Mouse (Mus musculus) frontal cortex, postnatal 10 days (tissue): ENCODE measurements around the gene BC147527.
"Not testable (repeated sequence)": the region's sequence is repeated elsewhere in the genome, so short reads cannot be mapped to it uniquely, and the experiment has no call there.

Experiments used
- DNase-seq, 2 experiments: peaks; one replicate each; pipeline ENCODE4 v3.0.0; 2022; ENCODE audit warnings: low spot score in 2 of 2, mixed read lengths in 1 of 2

BC147527 gene

DNA sequence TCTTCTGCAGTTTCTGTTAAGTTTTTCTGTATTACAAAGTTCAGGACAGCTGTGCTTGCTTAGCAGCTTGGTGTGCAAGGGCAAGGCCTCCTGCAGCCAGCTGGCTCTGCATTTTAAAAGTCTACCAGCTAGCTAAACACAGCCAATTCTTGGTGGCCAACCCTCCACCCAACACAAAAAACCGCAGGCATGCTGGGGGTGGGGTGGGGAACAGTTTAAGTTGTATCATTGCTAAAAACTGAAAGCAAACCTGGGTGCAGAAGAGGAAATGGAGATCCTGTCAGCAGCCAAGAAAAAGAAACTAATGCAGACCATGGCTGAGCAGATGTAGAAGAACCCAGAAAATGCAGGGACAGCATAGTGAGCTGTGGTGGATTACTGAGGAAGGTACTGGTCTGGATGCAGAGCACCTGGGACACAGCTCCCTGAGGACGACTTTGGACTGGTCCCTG lies at the start of gene BC147527:
Gene BC147527, plus strand, starts transcription at position 402 of the 452 bp plus-strand sequence.
- DNase-seq, result no peak

- DNase-seq, result not testable (repeated sequence)
Measured at GRCm38 (mm10) chr13:120251208-120251924, 48.8 kb upstream of the BC147527 start.

DNA sequence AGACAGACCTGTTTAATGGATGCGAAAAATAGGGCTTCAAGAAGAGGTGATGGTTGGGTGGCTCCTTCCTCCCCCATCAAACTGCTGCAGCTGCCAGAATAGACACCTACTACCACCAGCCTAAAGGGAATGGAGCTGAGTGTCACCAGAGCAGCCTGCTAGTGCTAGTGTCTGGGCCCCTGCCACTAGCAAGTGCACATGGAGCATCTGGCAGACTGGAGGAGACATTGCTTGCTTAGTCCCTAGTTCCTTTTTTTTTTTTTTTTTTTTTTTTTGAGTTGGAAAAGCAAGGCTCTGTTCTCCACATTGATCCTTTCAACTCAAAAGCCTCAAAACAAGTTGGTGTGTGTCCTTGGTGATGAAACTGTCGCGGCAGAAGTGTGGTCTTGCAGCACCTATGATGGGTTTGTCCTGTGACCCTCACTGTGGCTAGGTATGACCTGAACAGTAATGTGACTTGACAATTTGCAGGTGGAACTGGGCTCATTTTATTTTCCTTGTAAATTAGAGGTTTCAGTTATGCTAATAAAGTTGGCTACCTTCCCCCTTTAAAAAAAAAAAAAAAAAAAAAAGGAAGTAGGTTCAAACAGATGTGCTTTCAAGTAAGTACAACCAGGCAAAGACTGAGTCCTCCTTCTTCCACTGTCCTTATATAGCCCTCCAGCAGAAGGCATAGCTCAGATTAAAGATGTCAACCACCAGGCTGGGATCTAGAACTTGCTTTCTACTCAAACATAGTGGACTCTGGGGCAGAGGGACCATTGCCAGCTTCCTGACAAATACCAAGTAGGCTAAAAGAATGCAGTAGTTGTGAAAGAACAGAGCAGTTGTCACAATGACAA lies 41.2 kb upstream of the BC147527 start:
- DNase-seq, result not testable (repeated sequence)

DNA sequence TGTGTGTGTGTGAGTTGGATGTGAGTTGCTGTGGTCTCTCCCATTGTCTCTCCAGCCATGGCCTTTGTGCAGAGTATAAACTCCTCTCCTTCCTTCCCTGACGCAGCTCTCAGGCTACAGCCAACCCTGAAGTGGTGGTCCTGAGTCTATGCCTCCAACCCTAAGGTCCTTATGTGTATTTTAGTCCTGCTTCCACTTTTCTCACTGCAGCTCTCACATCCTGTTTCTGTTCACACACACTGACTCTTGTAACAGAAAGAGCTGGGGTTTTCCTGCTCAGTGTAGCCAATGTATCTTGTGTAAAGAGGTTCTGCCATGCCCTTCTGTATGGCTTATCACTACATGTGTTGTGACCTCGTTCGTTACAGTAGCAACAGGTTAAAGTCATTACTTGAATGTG lies 40.5 kb upstream of the BC147527 start:
- DNase-seq, result not testable (repeated sequence)

DNA sequence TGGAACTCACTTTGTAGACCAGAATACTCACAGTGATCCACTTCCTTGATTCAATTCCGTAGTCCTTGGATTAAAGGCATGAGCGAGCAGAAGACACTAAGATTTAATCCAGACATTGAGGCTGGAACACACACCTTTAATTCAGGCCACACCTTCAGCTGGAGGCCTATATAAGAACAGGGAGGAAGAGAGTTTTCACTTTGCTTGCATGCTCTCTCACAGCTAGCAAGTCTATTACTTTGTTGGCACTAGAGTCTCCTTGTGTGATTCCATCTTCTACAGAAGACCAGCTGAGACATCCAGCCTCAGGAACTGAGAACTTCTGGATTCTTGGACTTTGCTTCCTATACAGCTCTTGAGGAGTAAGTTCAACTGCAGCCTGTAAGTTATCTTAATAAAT lies 37.3 kb upstream of the BC147527 start, which contains the start of gene AF067061:
Gene AF067061, plus strand, starts transcription at position 245 of the 400 bp plus-strand sequence.
- DNase-seq, result not testable (repeated sequence)

GRCm38 (mm10) chr13:120277837-120278236 lies 22.4 kb upstream of the BC147527 start:
- DNase-seq, result not testable (repeated sequence)

- no peak for DNase-seq
Measured at GRCm38 (mm10) chr13:120278784-120279183, 21.4 kb upstream of the BC147527 start.

DNA sequence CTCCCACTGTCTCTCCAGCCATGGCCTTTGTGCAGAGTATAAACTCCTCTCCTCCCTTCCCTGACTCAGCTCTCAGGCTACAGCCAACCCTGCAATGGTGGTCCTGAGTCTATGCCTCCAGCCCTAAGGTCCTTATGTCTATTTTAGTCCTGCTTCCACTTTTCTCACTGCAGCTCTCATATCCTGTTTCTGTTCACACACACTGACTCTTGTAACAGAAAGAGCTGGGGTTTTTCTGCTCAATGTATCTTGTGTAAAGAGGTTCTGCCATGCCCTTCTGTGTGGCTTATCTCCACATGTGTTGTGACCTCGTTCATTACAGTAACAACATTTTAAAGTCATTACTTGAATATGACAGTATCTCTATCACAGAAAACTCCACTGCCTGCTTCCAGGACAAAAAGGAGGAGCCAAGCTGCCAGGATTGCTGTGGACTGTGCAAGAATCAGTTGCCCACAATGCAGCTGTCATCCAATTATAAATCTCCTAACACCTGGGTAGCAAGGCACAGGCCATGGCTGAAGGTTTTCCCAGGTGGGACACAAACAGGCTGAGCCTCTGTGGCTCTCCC lies 783 bp upstream of the BC147527 start:
- DNase-seq, result no peak

DNA sequence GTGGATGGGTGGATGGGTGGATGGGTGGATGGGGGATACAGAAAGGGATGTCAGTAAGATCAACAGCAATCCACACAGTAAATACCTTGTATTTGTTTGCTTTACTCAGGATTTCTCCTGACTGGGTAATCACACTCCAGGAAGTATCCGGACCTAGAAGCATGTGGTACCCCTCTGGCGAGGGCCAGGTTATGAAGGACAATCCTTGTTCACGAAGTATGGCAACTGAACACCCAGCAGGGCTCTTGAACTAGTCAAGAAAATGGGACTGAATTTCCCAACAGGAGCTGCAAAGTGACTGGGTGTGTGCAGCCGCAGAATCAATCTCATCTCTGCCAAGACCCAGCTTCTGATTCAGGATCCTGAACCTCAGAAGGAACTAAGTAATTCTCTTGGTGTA lies 661 bp downstream of the BC147527 start:
- no peak for DNase-seq

DNA sequence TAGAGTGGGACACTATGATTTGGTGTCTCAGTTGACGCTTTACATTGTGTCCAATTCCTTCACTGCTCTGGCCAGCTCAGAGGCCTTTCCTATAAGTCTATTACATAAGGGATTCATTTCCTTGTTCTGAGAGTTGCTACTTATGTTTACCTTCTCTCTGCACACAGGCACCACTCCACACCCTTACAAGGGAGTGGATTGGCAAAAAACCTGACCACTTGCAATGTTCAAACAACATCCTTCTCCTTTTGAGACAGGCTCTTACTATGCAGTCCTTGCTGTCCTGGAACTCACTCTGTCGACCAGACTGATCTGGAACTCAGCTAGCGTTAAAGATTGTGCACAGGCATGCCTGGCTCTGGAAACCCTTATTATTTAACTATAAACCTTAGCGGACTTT lies 10.6 kb downstream of the BC147527 start:
- no peak for DNase-seq

DNA sequence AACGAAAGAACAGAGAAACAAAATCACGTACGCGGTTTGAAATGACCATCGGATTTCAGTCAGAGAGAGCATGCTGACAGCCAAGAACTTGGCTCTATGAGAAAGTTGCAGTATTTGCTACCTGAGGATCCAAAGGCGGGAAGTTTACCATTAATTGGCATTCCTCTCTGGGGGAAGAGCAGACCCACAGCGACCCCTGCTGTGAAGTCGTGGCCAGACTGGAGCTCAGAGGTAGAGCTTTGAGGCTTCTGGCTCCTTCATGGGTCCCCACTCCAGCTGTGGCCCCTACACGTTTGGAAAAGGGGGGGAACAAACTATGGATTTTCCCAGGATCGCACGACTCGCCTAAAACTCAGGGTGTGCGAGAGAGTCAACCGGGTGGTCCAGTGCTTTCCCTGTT lies 13.4 kb downstream of the BC147527 start:
- DNase-seq, result no peak

DNA sequence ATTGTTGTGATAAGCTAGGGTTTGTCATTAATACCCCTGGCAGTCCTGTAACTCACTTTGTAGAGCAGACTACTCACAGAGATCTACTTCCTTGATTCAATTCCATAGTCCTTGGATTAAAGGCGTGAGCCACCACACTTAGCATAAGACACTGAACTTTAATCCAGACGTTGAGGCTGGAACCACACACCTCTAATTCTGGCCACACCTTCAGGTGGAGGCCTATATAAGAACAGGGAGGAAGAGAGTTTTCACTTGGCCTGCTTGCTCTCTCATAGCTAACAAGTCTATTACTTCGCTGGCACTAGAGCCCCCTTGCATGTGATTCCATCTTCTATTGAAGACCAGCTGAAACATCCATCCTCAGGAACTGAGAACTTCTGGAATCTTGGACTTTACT lies 16.4 kb downstream of the BC147527 start, which contains the start of gene Tcstv3:
Gene Tcstv3, plus strand, starts transcription at position 301 of the 400 bp plus-strand sequence.
- DNase-seq, result not testable (repeated sequence)

DNA sequence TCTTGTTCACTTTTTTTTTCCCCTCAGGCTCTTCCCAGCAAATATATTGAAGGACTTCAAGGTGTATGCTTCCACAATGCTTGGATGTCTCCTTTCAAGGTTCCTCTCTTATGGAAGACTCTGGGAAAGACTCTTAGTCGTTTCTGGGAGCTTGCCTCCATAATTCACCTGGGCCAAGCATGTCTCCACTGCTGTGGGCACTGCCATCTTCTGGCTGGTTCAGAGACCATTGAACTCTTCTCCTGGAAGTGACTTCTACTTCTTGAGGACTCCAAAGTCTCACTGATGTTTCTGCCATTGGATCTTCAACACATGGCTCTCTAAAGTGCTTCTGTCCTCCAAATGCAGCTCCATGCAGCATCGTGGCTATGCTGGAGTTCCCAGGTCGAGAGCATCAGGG lies 20.0 kb downstream of the BC147527 start:
- DNase-seq, result no peak

GRCm38 (mm10) chr13:120320721-120321120 lies 20.5 kb downstream of the BC147527 start:
- DNase-seq, result no peak
